Mouse (Mus musculus): ENCODE data around the gene Iars. TPM values are rescaled to one million over a fixed set of nuclear protein-coding genes. Genes with fewer than 3 reads are reported as not detected.
"Not testable (repeated sequence)": the region's sequence is repeated elsewhere in the genome, so short reads cannot be mapped to it uniquely, and the experiment has no call there.

Gene Iars
- polyA plus RNA-seq, 1 experiment from 2014 or later, result 55.1 TPM

DNA sequence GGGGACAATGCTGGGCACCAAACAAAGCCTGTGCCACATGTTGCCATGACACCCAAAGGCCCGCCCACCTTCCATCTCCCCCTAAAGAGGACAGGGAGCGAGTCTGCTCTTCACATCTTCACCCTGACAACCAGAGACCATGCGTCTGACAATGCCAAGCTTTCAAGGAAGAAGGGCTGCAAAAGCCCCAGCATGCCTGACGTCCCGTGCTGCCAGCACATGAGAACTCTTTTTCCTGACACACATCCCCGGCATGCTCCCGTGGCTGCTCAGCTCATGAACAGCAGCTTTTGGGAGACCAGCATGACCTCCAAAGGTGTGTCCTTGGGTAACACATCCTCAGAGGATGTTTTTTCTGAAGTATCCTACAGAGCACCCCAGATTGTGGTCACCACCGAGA lies 83.4 kb downstream of the Iars start:
- ATAC-seq (ENCODE audit: low read depth), result no peak
- no peak overlapping the region for H3K4me3 ChIP-seq (ENCODE audit: low read length)
- no peak overlapping the region for H3K27ac ChIP-seq (ENCODE audit: low read length)
- WGBS, result 84% methylated on average over 8 of the region's 8 CpGs
- no peak overlapping the region for H3K9ac ChIP-seq (ENCODE audit: low read length)
- no peaks in the 10 kb centered on the region for H3K36me3 ChIP-seq (ENCODE audit: control insufficient read depth, insufficient read depth, low read length)
- H3K9me3 ChIP-seq (ENCODE audit: control insufficient read depth, low read length), result no peaks in the 10 kb centered on the region
- H3K4me1 ChIP-seq (replicated peaks; ENCODE audit: control insufficient read depth, insufficient read depth, low read length), result no peaks in the 10 kb centered on the region
- H3K27me3 ChIP-seq (ENCODE audit: control insufficient read depth, insufficient read depth, low read depth, low read length), result no peaks in the 10 kb centered on the region
- H3K4me2 ChIP-seq (ENCODE audit: low read depth, low read length), result no peak overlapping the region

DNA sequence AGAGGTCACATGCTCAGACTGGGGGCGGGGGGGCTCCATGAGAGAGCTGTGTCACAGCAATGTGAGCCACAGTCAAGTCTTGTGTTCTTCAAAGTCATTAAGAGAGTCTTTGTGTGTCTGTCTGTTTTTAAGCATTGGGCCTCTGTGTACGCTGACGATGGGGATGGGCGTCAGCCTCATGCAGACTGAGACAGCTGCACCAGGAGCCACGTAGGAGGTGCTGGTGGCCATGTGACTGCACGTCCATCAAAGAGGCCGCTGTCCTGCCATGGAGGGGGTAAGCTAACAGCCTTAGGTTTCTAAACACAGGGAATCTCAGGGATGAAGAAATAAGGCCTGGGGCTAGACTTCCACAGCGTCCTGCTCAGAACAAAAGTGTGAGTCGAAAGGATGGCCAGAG lies 84.4 kb downstream of the Iars start:
- Histone ChIP-seq H3K4me1 (replicated peaks; ENCODE audit: control insufficient read depth, insufficient read depth, low read length) (no peaks in the 10 kb centered on the region), H3K27ac (ENCODE audit: low read length) (no peak overlapping the region), H3K4me2 (ENCODE audit: low read depth, low read length) (no peak overlapping the region), H3K9ac (ENCODE audit: low read length) (no peak overlapping the region), H3K4me3 (ENCODE audit: low read length) (no peak overlapping the region), H3K9me3 (ENCODE audit: control insufficient read depth, low read length) (no peaks in the 10 kb centered on the region), H3K27me3 (ENCODE audit: control insufficient read depth, insufficient read depth, low read depth, low read length) (no peaks in the 10 kb centered on the region), H3K36me3 (ENCODE audit: control insufficient read depth, insufficient read depth, low read length) (no peaks in the 10 kb centered on the region)
- 52% methylated on average over 9 of the region's 9 CpGs for WGBS
- no peak for ATAC-seq (ENCODE audit: low read depth)

DNA sequence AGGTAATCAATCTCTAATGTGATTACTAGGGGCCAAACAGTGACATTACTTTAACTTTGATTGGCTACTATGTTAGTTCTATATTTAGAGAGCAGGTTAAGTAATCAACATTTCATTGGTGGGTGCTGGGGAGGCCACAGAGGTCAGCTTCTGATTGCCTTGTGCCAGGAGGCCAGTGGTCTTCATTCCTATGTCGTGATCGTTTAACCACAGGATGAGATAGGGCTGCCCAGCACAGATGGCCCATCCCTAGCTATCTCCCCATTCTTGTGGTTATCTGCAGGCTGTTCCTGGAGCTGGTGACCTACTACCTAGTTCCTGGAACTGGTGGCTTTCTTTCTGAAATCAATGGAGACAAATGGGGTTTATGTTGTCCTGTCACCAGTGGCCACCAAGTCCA lies 86.1 kb downstream of the Iars start:
- Histone ChIP-seq H3K4me2 (ENCODE audit: low read depth, low read length) (no peak overlapping the region), H3K4me3 (ENCODE audit: low read length) (no peak overlapping the region), H3K27me3 (ENCODE audit: control insufficient read depth, insufficient read depth, low read depth, low read length) (no peaks in the 10 kb centered on the region), H3K4me1 (replicated peaks; ENCODE audit: control insufficient read depth, insufficient read depth, low read length) (no peaks in the 10 kb centered on the region), H3K27ac (ENCODE audit: low read length) (no peak overlapping the region), H3K36me3 (ENCODE audit: control insufficient read depth, insufficient read depth, low read length) (no peaks in the 10 kb centered on the region), H3K9ac (ENCODE audit: low read length) (no peak overlapping the region), H3K9me3 (ENCODE audit: control insufficient read depth, low read length) (no peaks in the 10 kb centered on the region)
- no peak for ATAC-seq (ENCODE audit: low read depth)
- 26% methylated on average over 2 of the region's 2 CpGs for WGBS

DNA sequence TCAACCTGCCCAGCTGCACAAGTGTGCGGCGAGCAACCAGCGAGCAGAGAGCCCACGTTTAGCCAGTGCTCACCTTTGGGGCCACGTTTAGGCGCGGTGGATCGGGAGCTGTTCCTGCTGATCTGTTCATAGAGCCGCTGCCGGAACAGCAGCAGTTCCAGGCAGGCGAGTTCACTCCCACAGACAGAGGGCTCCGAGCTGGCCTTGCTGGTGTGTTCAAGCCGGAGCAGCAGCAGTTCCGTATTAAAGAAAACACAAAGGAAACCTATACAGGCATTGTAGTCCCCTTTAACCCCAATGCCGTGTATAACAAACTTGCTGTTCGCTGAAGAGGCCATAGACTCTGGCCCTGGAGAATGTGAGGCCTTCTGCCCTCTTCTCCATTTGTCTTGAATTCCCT lies 87.2 kb downstream of the Iars start:
- no peaks in the 10 kb centered on the region for H3K36me3 ChIP-seq (ENCODE audit: control insufficient read depth, insufficient read depth, low read length)
- 85% methylated on average over 16 of the region's 16 CpGs for WGBS

DNA sequence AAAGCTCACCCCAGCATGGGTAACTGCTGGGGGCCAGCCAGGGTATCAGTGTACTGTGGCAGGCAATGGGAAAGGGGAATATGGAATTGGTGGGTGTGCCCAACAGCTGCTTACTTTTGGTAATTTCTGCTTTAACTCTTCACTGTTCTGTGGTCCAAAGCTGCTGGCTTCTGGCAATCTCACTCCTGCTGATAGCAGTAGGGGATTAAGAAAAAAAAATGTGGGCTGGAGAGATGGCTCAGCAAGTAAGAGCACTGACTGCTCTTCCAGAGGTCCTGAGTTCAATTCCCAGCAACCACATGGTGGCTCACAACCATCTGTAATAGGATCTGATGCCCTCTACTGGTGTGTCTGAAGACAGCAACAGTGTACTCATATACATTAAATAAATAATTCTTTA lies 89.6 kb downstream of the Iars start:
- not testable (repeated sequence) for H3K27me3 ChIP-seq (ENCODE audit: control insufficient read depth, insufficient read depth, low read depth, low read length); H3K4me3 ChIP-seq (ENCODE audit: low read length); H3K27ac ChIP-seq (ENCODE audit: low read length); H3K9ac ChIP-seq (ENCODE audit: low read length); H3K9me3 ChIP-seq (ENCODE audit: control insufficient read depth, low read length); H3K4me1 ChIP-seq (replicated peaks; ENCODE audit: control insufficient read depth, insufficient read depth, low read length); ATAC-seq (ENCODE audit: low read depth); H3K36me3 ChIP-seq (ENCODE audit: control insufficient read depth, insufficient read depth, low read length); H3K4me2 ChIP-seq (ENCODE audit: low read depth, low read length)

More for the DNA sequence above, 87.2 kb downstream of the Iars start:
- Histone ChIP-seq H3K9me3 (ENCODE audit: control insufficient read depth, low read length) (no peaks in the 10 kb centered on the region), H3K4me3 (ENCODE audit: low read length) (no peak overlapping the region), H3K27ac (ENCODE audit: low read length) (no peak overlapping the region), H3K27me3 (ENCODE audit: control insufficient read depth, insufficient read depth, low read depth, low read length) (no peaks in the 10 kb centered on the region), H3K9ac (ENCODE audit: low read length) (no peak overlapping the region), H3K4me1 (replicated peaks; ENCODE audit: control insufficient read depth, insufficient read depth, low read length) (no peaks in the 10 kb centered on the region), H3K4me2 (ENCODE audit: low read depth, low read length) (no peak overlapping the region)
- ATAC-seq (ENCODE audit: low read depth), result no peak

Other genes with a start within 250 kb of the Iars start
- 1.2 and 1.9 TPM in 2 replicates for gene Tes3-ps, start 188.8 kb upstream of the Iars start, polyA plus RNA-seq (2015; fragmentation: Nextera tagmentation; extraction: Ambion mirVana)
- gene Ecm2, start 177.3 kb upstream of the Iars start, polyA plus RNA-seq (2015; fragmentation: Nextera tagmentation; extraction: Ambion mirVana), result 1.9 and 2.3 TPM in 2 replicates
- gene Aspn, start 137.7 kb upstream of the Iars start, polyA plus RNA-seq (2015; fragmentation: Nextera tagmentation; extraction: Ambion mirVana), result 49.3 and 51.7 TPM in 2 replicates
- 1.8 and 2.0 TPM in 2 replicates for gene Omd, start 99.6 kb upstream of the Iars start, polyA plus RNA-seq (2015; fragmentation: Nextera tagmentation; extraction: Ambion mirVana)
- gene Ogn, start 74.1 kb upstream of the Iars start, polyA plus RNA-seq (2015; fragmentation: Nextera tagmentation; extraction: Ambion mirVana), result 131 and 132 TPM in 2 replicates
- 33.0 and 33.2 TPM in 2 replicates for gene Cenpp, start 29.3 kb upstream of the Iars start, polyA plus RNA-seq (2015; fragmentation: Nextera tagmentation; extraction: Ambion mirVana)
- gene Nol8, start 29.0 kb upstream of the Iars start, polyA plus RNA-seq (2015; fragmentation: Nextera tagmentation; extraction: Ambion mirVana), result 14.7 and 15.2 TPM in 2 replicates
- not detected in 2 replicates for gene Gm30302, start 116.9 kb downstream of the Iars start, polyA plus RNA-seq (2015; fragmentation: Nextera tagmentation; extraction: Ambion mirVana)